Mouse (Mus musculus) heart, postnatal 10 days (tissue): ENCODE data around the gene 7530416G11Rik. TPM values are rescaled to one million over a fixed set of nuclear protein-coding genes. Genes with fewer than 3 reads are reported as not detected.

Source experiments
- total RNA-seq, 2 experiments: library from RNA; stranded (reverse); gene quantifications; 2 replicates each; pipeline ENCODE4 v1.2.3; 2021

Gene 7530416G11Rik
- total RNA-seq, 2 experiments from 2014 or later, result not detected

Other genes starting within 250 kb of the 7530416G11Rik start
- gene Atxn10, start 167.0 kb downstream of the 7530416G11Rik start, total RNA-seq, result 100 to 1,000 TPM; 104 to 114 TPM
- gene Wnt7b, start 79.2 kb upstream of the 7530416G11Rik start, total RNA-seq, result under 1 TPM; 0.22 to 0.25 TPM
- 10 to 100 TPM; 39.2 to 52.4 TPM for gene Ppara, start 231.8 kb upstream of the 7530416G11Rik start, total RNA-seq